Mouse (Mus musculus) megakaryocyte-erythroid progenitor cell, adult 5-6 weeks (primary cell): Measurements from ENCODE around the gene Stambpl1. TPM values are rescaled to one million over a fixed set of nuclear protein-coding genes. Genes with fewer than 3 reads are reported as not detected.

Experiments
- ATAC-seq: replicated peaks from 2 replicates; pipeline ENCODE4 v1.8.0; 2016; ENCODE audit warnings: mild to moderate bottlenecking, inconsistent platforms; ENCODE audit not compliant: severe bottlenecking, poor library complexity, low FRiP score, low TSS enrichment
- total RNA-seq, 2 experiments: library from RNA; stranded (forward) in 1 of 2; stranded (reverse) in 1 of 2; fragments of 200-1000, 215-1000 nt in 1 of 2; fragments of >200 nt in 1 of 2; fragmentation: Nextera tagmentation in 1 of 2; gene quantifications; 2 replicates each; pipeline ENCODE4 v1.2.3; 2014 to 2017

The Stambpl1 gene
- total RNA-seq, 2 experiments from 2014 or later = 5.8 to 15.8 TPM

DNA sequence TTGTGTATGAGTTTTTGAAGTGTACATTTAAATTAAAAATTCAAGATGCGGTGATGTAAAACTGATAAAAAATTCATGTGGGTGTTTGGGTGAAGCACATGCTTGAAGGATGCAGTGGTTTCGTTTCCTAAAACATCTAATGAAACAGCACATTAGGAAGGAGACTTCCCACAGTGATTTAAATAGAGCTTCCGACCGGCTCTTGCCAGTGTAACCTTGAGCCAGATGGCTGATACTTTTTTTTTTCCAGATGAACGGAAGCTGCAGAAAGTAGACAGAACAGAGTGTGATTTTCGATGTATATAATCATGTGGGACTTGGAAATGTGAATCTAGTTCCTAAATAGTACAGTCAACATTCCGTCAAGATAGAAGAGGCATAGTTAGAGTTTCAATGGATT, 39.6 kb downstream of the Stambpl1 start:
- no peak for ATAC-seq

GRCm38 (mm10) chr19:34232326-34232725, 40.3 kb downstream of the Stambpl1 start:
- ATAC-seq = no peak

- ATAC-seq = no peak
Measured at GRCm38 (mm10) chr19:34233944-34234343, 41.9 kb downstream of the Stambpl1 start.

DNA sequence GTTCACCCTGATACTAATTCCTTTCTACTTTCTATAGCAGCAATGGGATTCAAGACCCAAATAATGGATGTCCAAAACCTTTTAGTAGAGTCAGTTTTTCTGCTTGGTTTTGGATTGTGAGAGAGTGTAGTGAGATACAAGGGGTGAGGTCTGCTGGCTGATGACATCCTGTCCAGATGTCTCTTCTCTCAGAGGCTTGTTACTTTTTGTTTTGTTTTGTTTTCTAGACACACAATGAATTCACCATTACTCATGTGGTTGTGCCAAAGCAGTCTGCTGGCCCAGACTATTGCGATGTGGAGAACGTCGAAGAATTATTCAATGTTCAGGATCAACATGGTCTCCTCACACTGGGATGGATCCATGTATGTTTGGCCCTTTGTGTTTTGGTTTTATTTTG, 44.0 kb downstream of the Stambpl1 start:
- ATAC-seq = no peak

DNA sequence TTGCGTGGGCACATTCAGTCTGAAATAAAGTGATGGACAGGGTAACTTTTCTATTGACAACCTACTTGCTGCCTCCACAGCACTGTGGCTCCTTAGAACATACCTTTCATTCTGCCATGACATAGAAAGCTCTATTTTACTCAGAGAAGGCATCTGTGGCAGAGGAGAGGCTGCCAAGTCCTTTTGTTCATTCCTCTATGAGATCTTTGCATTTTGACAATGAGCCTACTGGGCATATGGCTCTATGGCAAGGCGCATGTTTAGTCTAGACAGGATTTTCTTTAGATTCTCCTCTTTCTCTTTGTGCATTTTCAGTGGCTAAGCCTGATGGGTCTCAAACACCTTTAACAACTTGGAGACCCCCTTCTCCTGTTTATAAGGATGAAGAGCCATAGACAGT, 45.7 kb downstream of the Stambpl1 start:
- ATAC-seq = no peak

GRCm38 (mm10) chr19:34240273-34241039, 48.4 kb downstream of the Stambpl1 start:
- ATAC-seq = no peak

DNA sequence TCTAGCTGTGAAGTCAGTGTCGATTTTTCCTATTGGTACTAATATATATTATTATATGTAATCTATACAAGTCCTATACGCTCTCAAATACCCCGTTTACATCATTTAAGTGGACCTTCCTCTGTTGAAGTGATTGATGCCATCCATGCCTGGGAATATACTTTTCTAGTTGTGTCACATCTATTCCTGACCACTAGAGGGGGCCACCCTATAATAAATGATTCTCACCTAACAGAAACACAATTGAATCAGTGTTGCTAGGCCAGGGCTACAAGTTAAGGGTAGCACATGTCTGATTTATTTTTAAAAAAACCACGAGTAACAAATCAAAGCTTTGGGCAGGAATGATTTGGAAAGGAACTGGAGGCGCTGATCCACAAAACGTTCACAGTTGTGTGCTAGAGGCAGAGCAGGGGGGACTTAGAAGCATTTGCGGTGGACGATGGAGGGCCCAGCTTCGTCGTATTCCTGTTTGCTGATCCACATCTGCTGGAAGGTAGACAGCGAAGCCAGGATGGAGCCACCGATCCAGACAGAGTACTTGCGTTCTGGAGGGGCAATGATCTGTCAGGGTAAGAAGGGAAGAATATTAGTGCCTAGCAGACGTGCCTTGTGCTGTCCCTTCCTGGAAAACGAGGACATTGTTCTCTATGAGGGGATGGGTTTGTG, 49.4 kb downstream of the Stambpl1 start:
- ATAC-seq = peak; percentile 79

DNA sequence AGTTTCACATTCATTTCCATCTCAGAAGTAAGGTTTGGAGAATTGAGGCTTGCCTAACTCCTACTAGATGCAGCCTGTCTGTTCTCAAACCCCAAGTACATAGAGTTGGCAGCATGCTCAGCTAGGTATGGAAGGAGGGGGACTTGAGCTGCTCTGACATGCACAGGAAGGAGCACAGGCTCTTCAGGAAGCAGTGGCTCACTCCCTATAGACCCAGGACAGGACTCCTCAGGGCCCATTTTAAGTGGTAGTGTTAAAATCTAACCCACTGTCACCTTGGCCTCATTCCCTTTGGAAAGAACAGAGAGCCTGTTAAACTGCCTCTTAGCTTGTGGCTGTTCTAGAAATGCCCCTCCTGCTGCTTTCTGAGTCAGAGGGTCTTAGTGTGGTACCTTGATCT, 50.9 kb downstream of the Stambpl1 start:
- ATAC-seq = no peak

- peak; percentile 89 for ATAC-seq
Measured at GRCm38 (mm10) chr19:34244056-34244455, 52.0 kb downstream of the Stambpl1 start.

GRCm38 (mm10) chr19:34248558-34248957, 56.5 kb downstream of the Stambpl1 start:
- ATAC-seq = no peak

DNA sequence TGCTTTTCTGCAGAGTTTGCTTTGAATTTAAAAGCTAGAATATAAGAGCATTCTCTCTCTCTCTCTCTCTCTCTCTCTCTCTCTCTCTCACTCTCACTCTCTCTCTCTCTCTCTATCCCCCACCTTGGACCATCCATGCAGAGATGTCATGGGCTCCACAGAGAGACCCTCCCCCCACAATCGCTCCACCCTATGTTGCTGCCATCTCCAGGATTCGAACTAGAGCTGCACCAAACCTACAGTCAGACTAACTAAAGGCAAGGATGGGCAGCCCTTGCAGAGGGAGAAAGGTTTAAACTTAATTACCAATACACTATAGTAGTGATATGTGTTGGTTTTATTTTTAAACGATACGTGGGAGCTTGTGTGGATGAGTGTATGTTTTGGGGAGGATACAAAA, 58.6 kb downstream of the Stambpl1 start:
- no peak for ATAC-seq

- ATAC-seq = no peak
Measured at GRCm38 (mm10) chr19:34251900-34252299, 59.9 kb downstream of the Stambpl1 start.

DNA sequence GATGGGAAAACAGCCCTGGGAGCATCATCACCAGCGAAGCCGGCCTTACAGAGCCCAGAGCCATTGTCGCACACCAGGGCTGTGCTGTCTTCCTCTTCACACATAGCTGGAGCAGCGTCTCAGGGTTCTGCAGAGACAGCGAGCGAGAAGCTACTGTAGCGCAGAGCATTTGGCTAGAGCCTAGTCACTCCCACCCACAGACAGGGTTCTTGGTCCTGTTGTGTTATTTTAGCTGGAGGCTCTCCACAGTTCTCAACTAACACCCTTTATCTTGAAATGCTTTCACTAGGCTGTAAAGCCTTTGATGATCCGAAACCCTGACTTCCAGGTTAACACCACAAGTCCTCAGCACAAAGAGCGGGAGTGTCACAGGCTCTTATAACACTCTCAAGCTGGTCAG, 60.4 kb downstream of the Stambpl1 start:
- no peak for ATAC-seq

DNA sequence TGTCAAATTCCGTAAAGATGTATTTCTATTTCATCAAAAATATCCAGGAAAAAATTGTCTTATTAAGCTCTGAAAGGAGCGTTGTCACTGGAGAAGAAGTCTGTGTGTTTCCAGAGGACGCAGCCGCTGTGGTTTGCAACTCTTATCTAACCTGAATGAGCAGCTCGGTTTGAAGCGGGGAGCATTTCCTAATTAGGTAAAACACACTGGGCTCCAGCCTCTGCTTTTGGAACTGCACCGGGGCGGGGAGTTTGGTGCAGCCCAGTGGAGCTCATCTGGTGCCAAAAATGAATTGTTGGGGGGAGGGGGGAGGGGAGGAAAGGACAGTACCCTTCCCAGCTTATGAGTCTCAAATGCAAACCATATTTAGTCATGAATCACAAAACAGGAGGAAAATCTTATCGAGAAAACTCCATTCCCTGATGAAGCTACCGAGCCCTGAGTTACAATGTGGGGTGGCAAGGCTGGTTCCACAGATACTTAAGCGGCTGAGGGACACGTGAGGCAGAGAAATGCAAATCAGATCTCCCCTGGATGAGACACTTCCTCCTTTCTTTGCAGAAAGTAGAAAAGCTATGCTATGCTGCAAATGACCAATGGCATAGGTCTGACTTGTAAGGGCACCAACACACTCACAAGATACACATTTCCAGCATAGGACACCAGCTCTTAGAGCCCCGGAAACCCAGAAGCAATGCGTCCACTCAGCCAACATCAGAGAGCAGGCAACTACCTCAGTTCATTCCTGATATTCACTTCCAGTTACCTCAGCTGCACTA, 62.3 kb downstream of the Stambpl1 start:
- ATAC-seq = 0 out of 2 replicates have a peak, but pooled peaks have one; percentile 26

- no peak for ATAC-seq
Measured at GRCm38 (mm10) chr19:34254880-34255681, 63.1 kb downstream of the Stambpl1 start, which contains the start of gene Acta2. TSS of gene Acta2 (minus strand) at chr19:34255590.

- ATAC-seq = no peak
Measured at GRCm38 (mm10) chr19:34256149-34256548, 64.1 kb downstream of the Stambpl1 start.

GRCm38 (mm10) chr19:34256936-34257335, 64.9 kb downstream of the Stambpl1 start:
- no peak for ATAC-seq

- ATAC-seq = no peak
Measured at GRCm38 (mm10) chr19:34262273-34262974, 70.4 kb downstream of the Stambpl1 start.
